Mouse (Mus musculus) brown adipose tissue, adult 24 weeks (tissue): ENCODE results near the gene Stpg4. TPM values are rescaled to one million over a fixed set of nuclear protein-coding genes. Genes with fewer than 3 reads are reported as not detected.

ENCODE experiments used
- H3K27ac ChIP-seq: fragments of 200-500 bp; replicated peaks from 2 replicates; pipeline ENCODE4 v1.5.1; 2012; ENCODE audit warnings: low read depth, mild to moderate bottlenecking, low read length
- H3K4me1 ChIP-seq: fragments of 200-500 bp; 2 replicates; pipeline ENCODE4 v1.6.1; 2012; ENCODE audit warnings: low read length, mixed read lengths; ENCODE audit not compliant: control insufficient read depth, insufficient read depth, insufficient read length
- H3K4me3 ChIP-seq: fragments of 200-500 bp; 2 replicates; pipeline ENCODE4 v1.5.1; 2012; ENCODE audit warnings: low read depth, mild to moderate bottlenecking, low read length, moderate library complexity; ENCODE audit not compliant: insufficient read depth
- polyA plus RNA-seq: library from polyadenylated mRNA; stranded (reverse); fragments of >200 nt; gene quantifications from 2 replicates; pipeline ENCODE4 v1.2.4, GENCODE M21; 2012; ENCODE audit not compliant: missing spikeins, insufficient read depth, insufficient read length

The Stpg4 gene
- polyA plus RNA-seq, 1 experiment = not detected

- H3K27ac ChIP-seq = no peak overlapping the region
- H3K4me1 ChIP-seq = peaks cover 17% of the 10 kb centered on the region
- H3K4me3 ChIP-seq = no peak overlapping the region
Measured at GRCm38 (mm10) chr17:87353745-87354320, 73.7 kb downstream of the Stpg4 start.

DNA sequence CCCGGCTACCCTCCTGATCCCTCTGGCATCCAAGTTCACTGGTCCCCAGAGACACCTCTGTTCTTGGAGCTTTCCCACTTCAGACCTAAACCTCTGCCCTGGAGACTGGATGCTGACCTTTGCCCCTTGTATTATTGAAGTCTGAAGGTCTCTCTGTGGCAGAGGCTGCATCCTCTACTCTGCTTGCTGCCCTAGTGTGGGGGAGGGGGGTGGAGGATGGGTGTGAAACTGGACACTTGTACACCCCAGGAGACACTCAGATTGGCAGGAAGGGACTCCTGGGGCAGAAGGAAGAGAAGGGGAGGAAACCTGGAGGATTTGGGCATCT lies 74.7 kb downstream of the Stpg4 start:
- Histone ChIP-seq H3K4me1 (peaks cover 17% of the 10 kb centered on the region), H3K4me3 (no peak overlapping the region), H3K27ac (no peak overlapping the region)

DNA sequence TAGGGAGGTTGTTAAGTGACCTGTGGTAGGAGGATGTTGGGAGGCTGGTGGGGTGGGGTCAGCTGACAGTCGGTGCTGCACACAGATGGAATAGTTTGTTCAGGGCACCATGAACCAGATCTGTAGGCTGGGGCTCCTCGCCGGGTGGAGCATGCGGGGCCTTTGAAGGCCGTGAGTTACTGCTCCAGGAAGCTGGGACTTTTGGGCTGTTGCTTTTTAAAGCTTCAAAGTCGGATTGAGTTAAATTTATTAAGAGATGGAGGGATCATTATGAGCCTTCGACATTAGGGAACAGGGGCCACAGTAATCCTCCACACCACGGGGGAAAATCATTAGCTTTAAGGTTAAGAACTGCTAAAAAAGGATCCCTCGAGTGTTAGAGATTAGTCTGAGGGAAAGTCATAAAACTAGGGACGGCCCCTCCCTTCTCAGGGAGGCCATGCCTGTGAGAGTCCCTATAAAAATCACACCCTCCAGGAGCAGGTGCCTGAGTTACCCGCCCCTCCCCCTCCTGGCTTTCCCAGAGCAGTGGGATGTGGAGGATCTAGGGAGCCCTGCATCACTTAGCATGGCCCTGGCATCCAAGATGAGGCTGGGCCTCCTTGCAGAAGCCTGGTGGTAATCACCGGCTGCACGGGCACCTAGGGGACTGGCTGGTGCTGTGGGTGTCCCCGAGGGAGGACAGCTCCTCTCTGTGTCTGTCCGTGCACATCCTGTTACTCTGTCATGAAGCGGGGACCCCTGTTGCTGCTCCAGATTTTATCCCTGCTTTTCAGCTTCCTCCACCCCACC lies 75.2 kb downstream of the Stpg4 start:
- Histone ChIP-seq H3K4me1 (peaks cover 17% of the 10 kb centered on the region), H3K4me3 (no peak overlapping the region), H3K27ac (no peak overlapping the region)

GRCm38 (mm10) chr17:87351241-87352105 lies 76.1 kb downstream of the Stpg4 start:
- Histone ChIP-seq H3K4me1 (peaks cover 17% of the 10 kb centered on the region), H3K27ac (no peak overlapping the region), H3K4me3 (no peak overlapping the region)

GRCm38 (mm10) chr17:87350471-87351240 lies 76.9 kb downstream of the Stpg4 start:
- peaks cover 17% of the 10 kb centered on the region for H3K4me1 ChIP-seq
- no peak overlapping the region for H3K27ac ChIP-seq
- H3K4me3 ChIP-seq = no peak overlapping the region

DNA sequence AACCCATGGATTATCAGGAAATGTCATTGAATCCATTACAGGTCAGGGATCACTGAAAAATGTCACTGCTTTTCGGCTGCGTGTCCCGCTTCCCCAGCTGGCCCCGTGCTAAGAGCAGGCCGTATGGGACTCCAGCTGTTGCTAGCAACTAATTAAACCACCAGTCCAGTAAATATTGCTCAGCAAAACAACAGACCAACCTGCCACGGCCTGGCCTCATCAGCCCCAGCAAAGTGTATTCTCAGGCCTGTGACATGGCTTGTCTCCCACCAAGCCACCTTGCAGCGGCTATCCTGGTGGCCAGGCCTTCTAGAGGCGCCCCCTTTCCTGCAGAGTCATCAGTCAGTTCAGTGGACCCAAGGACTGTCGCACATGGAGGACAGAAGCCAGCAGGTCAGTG lies 78.0 kb downstream of the Stpg4 start:
- Histone ChIP-seq H3K4me3 (no peak overlapping the region), H3K4me1 (peaks cover 17% of the 10 kb centered on the region), H3K27ac (no peak overlapping the region)

DNA sequence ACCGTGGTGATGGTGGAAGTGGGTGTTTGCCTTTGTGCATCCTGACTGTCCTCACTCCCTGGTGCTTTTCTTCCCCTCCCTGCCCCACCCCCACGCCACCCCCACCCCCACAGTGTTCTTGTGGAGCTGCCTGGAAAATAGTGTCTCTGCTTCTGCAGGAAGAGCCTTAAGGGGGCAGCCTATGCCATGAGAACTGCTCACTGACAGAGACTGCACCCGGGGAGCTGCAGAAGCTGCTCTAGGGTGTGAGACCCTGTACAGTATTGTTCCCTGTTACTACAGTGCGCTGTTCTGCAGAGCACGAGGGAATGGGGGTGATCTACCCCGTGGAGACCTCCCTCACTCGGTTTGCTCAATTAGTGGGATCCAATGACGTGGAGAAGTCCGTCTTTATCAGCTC lies 78.5 kb downstream of the Stpg4 start:
- H3K27ac ChIP-seq = no peak overlapping the region
- H3K4me3 ChIP-seq = no peak overlapping the region
- peaks cover 12% of the 10 kb centered on the region for H3K4me1 ChIP-seq

DNA sequence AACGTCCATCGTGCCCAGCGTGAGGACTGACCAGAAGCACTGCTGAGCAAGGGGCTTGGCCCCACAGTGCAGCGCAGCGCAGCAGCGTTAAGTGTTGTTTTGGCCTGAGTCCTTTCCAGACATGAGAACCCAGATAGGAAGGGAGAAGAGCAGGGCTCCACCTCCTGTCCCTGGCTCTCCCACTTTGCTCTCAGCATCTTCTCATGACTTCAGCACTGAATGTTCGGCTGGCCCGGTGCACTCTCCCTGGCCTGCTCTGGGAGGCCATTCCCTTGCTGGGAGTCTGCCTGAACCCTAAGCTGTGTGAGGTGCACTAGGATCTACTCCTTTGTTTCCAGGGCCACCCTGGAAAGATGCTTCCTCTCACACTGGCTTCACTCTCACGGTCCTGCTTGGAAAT lies 79.2 kb downstream of the Stpg4 start:
- Histone ChIP-seq H3K27ac (no peak overlapping the region), H3K4me3 (no peak overlapping the region), H3K4me1 (peaks cover 12% of the 10 kb centered on the region)

DNA sequence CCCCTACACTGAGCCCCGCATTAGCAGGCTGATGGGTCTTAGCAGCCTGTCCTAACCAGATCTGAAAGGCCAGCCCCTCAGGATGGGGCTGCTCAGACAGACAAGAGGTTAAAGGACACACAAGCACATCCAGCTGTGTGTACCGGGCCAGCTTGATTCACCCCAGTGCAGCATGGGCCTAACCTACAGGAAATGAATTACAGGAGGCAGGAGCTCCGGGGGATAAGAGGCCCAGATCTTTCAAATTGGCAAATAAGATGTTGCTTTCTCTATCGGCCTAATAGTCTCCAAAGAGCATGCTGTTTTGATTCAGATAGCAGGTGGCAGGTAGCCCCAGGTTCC lies 82.3 kb downstream of the Stpg4 start:
- no peak overlapping the region for H3K27ac ChIP-seq
- no peak overlapping the region for H3K4me3 ChIP-seq
- H3K4me1 ChIP-seq = peaks cover 5% of the 10 kb centered on the region

DNA sequence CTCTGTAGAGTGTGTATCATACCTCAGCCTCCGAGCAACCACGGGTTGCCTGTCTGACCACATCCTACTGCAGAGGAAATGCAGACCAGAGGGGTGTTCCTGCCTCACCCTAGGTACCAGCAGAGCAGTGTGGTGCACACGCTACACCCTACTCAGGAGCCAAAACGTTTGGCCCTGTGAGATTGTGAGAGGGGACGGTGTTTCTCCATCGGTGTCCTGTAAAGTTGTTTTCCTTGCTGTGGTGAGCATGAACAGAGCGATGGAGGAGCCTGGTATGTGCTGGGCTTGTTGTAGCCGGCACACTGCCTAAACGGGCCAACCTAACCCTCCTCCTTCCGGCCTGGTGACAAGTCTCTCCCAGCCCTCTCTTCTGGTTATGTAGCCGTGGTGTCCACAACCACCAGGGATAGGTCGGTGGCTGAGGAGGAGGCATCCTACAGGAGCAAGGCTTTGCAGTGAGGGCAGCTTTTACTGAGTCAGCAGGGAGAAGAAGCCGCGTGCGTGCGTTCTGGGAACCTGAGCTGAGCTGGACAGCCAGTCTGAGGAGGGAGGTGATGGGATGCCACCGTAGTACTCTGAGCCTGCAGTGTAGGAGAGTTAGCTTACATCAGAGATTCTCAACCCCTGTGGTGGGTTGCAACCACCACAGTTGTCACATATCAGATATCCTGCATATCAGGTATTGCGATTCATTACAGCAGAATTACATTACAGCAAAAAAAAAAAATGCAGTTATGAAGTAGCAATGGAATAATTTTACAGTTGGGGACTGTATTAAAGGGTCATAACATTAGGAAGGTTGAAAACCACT lies 82.9 kb downstream of the Stpg4 start:
- Histone ChIP-seq H3K4me3 (no peak overlapping the region), H3K4me1 (peaks cover 5% of the 10 kb centered on the region; the same call in 1 of the 2 replicates), H3K27ac (no peak overlapping the region)

- Histone ChIP-seq H3K27ac (no peak overlapping the region), H3K4me3 (no peak overlapping the region), H3K4me1 (peaks cover 5% of the 10 kb centered on the region; the same call in 1 of the 2 replicates)
Measured at GRCm38 (mm10) chr17:87343060-87343703, 84.4 kb downstream of the Stpg4 start.
